Mouse (Mus musculus) liver, postnatal 0 days (tissue): Measurements from ENCODE around the gene Ifna5.
"Not testable (repeated sequence)": the region's sequence is repeated elsewhere in the genome, so short reads cannot be mapped to it uniquely, and the experiment has no call there.

Source experiments
- CTCF ChIP-seq: sonication (generic); IDR thresholded peaks from 2 replicates; pipeline ENCODE4 v1.5.1; 2016; ENCODE audit warnings: antibody characterized with exemption, low read depth
- EP300 ChIP-seq: IDR thresholded peaks from 2 replicates; pipeline ENCODE4 v1.6.1; 2016; ENCODE audit warnings: antibody characterized with exemption, low read depth, mild to moderate bottlenecking

DNA sequence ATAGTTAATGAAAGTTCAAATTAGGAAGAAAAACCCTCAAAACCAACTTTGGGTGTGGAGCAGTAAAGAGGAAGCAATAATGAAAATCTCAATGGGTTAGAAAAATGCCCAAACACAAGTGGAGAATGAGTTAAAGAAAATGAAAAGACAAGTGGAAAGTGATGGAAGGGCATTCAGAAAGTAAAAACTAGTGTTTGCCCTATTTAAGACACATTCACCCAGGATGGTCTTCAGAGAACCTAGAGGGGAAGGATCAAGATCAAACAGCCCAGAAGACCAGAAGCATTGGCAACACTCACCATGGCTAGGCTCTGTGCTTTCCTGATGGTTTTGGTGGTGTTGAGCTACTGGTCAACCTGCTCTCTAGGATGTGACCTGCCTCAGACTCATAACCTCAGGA lies 8.2 kb upstream of the Ifna5 start, which contains the start of gene Ifna6:
- TF ChIP-seq CTCF, EP300: not testable (repeated sequence)
